Mouse (Mus musculus) kidney, adult 2 months (tissue): ENCODE results near the gene Npas3. TPM values are rescaled to one million over a fixed set of nuclear protein-coding genes. Genes with fewer than 3 reads are reported as not detected.

Experiments
- DNase-seq: peaks from one replicate; pipeline ENCODE4 v3.0.0; 2021
- H3K27ac ChIP-seq: fragments of 200-500 bp; 2 replicates; pipeline ENCODE4 v1.5.1; 2012; ENCODE audit warnings: low read depth, low read length, control low read depth, inconsistent platforms; ENCODE audit not compliant: insufficient read depth
- H3K27me3 ChIP-seq: fragments of 200-500 bp; replicated peaks from 2 replicates; pipeline ENCODE4 v1.6.1; 2012; ENCODE audit warnings: mild to moderate bottlenecking, moderate library complexity, low read length, inconsistent platforms; ENCODE audit not compliant: control insufficient read depth, insufficient read depth
- H3K36me3 ChIP-seq: fragments of 200-500 bp; 2 replicates; pipeline ENCODE4 v1.6.1; 2012; ENCODE audit warnings: mild to moderate bottlenecking, moderate library complexity, low read length, inconsistent platforms; ENCODE audit not compliant: control insufficient read depth, insufficient read depth
- H3K4me1 ChIP-seq: fragments of 200-500 bp; 2 replicates; pipeline ENCODE4 v1.6.1; 2011; ENCODE audit warnings: low read length; ENCODE audit not compliant: control insufficient read depth, insufficient read depth
- H3K4me3 ChIP-seq: fragments of 200-500 bp; 2 replicates; pipeline ENCODE4 v1.5.1; 2011; ENCODE audit warnings: mild to moderate bottlenecking, low read depth, low read length, control low read depth; ENCODE audit not compliant: insufficient read depth
- CTCF ChIP-seq: fragments of 200-500 bp; conservative IDR thresholded peaks from 2 replicates; pipeline ENCODE4 v1.5.1; 2011; ENCODE audit warnings: low read depth, mild to moderate bottlenecking, control low read depth, low read length, moderate library complexity, mixed read lengths; ENCODE audit not compliant: insufficient read depth, insufficient read length
- POLR2A ChIP-seq: fragments of 200-500 bp; IDR thresholded peaks from one replicate; pipeline ENCODE4 v1.6.1; 2011; ENCODE audit warnings: low read depth, low read length, control low read depth
- WGBS: fragments of 180-500 bp; shearing (Covaris S2); methylation state at CpG from one replicate; pipeline ENCODE4 v1.1.7; 2018; 5-methylcytosine and 5-hydroxymethylcytosine counted together
- polyA plus RNA-seq: library from polyadenylated mRNA; depleted of rRNA; stranded (reverse); fragments of >200 nt; gene quantifications from 2 replicates; pipeline ENCODE4 v1.2.3, GENCODE M21; 2012; rRNA removed

Npas3 gene
- polyA plus RNA-seq, result 0.11 and 0.14 TPM in 2 replicates

- Histone ChIP-seq H3K27me3 (peaks cover 17% of the 10 kb centered on the region), H3K4me3 (no peak within 1 kb of the TSS), H3K4me1 (no peaks in the 10 kb centered on the region), H3K36me3 (no peaks in the 10 kb centered on the region), H3K27ac (no peak within 1 kb of the TSS)
- TF ChIP-seq POLR2A (no peak), CTCF (no peak)
- WGBS, result under 1% methylated on average over 55 of the region's 62 CpGs
- no peak for DNase-seq
Observed at GRCm38 (mm10) chr12:53248101-53248727, at the start of gene Npas3. Gene Npas3, plus strand, starts transcription at chr12:53248677.

GRCm38 (mm10) chr12:53217141-53217540 is 31.3 kb upstream of the Npas3 start:
- no peaks in the 10 kb centered on the region for H3K4me1 ChIP-seq
- WGBS, result 90% methylated on average over 15 of the region's 15 CpGs
- no peak overlapping the region for H3K4me3 ChIP-seq
- H3K27me3 ChIP-seq, result no peaks in the 10 kb centered on the region
- no peaks in the 10 kb centered on the region for H3K36me3 ChIP-seq
- DNase-seq, result no peak
- TF ChIP-seq POLR2A, result no peak
- TF ChIP-seq CTCF, result no peak
- no peak overlapping the region for H3K27ac ChIP-seq

GRCm38 (mm10) chr12:53222742-53223141 is 25.7 kb upstream of the Npas3 start:
- peak; percentile 4 for DNase-seq

GRCm38 (mm10) chr12:53227356-53227755 is 21.1 kb upstream of the Npas3 start:
- TF ChIP-seq POLR2A, result no peak
- no peak for TF ChIP-seq CTCF
- 48% methylated on average over 4 of the region's 4 CpGs for WGBS
- H3K4me3 ChIP-seq, result no peak overlapping the region
- H3K27me3 ChIP-seq, result no peaks in the 10 kb centered on the region
- H3K27ac ChIP-seq, result no peak overlapping the region
- H3K36me3 ChIP-seq, result no peaks in the 10 kb centered on the region
- no peaks in the 10 kb centered on the region for H3K4me1 ChIP-seq
- DNase-seq, result no peak

More at GRCm38 (mm10) chr12:53222742-53223141, 25.7 kb upstream of the Npas3 start:
- Histone ChIP-seq H3K4me1 (no peaks in the 10 kb centered on the region), H3K27me3 (no peaks in the 10 kb centered on the region), H3K4me3 (no peak overlapping the region), H3K27ac (no peak overlapping the region), H3K36me3 (no peaks in the 10 kb centered on the region)
- TF ChIP-seq POLR2A (no peak), CTCF (peak; percentile 26; the same call in 1 of the 2 replicates)
- 69% methylated on average over 4 of the region's 4 CpGs for WGBS

- no peaks in the 10 kb centered on the region for H3K36me3 ChIP-seq
- DNase-seq, result no peak
- no peak overlapping the region for H3K27ac ChIP-seq
- H3K4me1 ChIP-seq, result no peaks in the 10 kb centered on the region
- TF ChIP-seq POLR2A (no peak), CTCF (0 out of 2 replicates have a peak, but pooled peaks have one; percentile 1)
- no peak overlapping the region for H3K4me3 ChIP-seq
- 76% methylated on average over 2 of the region's 2 CpGs for WGBS
- H3K27me3 ChIP-seq, result no peaks in the 10 kb centered on the region
Observed at GRCm38 (mm10) chr12:53229419-53229818, 19.1 kb upstream of the Npas3 start.

GRCm38 (mm10) chr12:53246181-53246580 is 2.3 kb upstream of the Npas3 start:
- no peak for DNase-seq
- TF ChIP-seq POLR2A, result no peak
- no peak for TF ChIP-seq CTCF
- H3K4me1 ChIP-seq, result no peaks in the 10 kb centered on the region
- WGBS, result 4% methylated on average over 12 of the region's 12 CpGs
- H3K27ac ChIP-seq, result no peak overlapping the region
- peaks cover 12% of the 10 kb centered on the region for H3K27me3 ChIP-seq
- no peak overlapping the region for H3K4me3 ChIP-seq
- H3K36me3 ChIP-seq, result no peaks in the 10 kb centered on the region

GRCm38 (mm10) chr12:53246581-53247490 is 1.6 kb upstream of the Npas3 start:
- TF ChIP-seq POLR2A, result no peak
- no peak for TF ChIP-seq CTCF

More at GRCm38 (mm10) chr12:53246581-53247490, 1.6 kb upstream of the Npas3 start:
- WGBS, result 3% methylated on average over 28 of the region's 28 CpGs
- no peaks in the 10 kb centered on the region for H3K4me1 ChIP-seq
- H3K27me3 ChIP-seq, result peaks cover 12% of the 10 kb centered on the region
- DNase-seq, result no peak
- H3K4me3 ChIP-seq, result no peak overlapping the region
- no peaks in the 10 kb centered on the region for H3K36me3 ChIP-seq
- H3K27ac ChIP-seq, result no peak overlapping the region
